ENCODE assay signal across 8 mouse cellular contexts in the genomic region with DNA sequence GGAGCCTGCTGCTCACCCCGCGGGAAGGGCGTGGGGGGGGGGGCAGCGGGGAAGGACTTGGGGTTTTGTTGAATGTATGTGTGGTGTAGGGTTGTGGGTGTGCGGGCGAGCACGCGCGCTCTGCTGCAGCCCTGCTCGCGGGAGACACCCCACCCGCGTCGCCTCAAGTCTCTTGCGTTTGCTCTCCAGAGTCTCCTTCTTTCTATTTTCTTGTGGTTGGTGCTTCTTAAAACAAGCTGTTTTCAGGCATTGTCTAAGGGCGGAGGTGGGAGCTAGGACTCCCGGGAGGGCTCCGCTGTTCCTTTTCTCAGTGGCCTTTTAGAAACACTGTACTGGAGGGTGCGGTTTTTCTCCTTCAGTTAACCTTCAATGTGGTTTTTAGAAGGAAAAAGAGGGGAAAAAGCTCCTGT. TPM values are rescaled to one million over a fixed set of nuclear protein-coding genes. Genes with fewer than 3 reads are reported as not detected.
DNase-seq lines count a peak whose midpoint lies in the region; ATAC-seq and TF ChIP-seq lines count a peak whose summit lies in the region.

A gene (minus strand): TSS at position 87 of the 410 bp plus-strand sequence.

- no peaks in the 10 kb centered on the region for H3K9me3 ChIP-seq in hindbrain, postnatal 0 days (ENCODE audit: low read length)
- H3K9me3 ChIP-seq in megakaryocyte, embryonic 14.5 days: no peaks in the 10 kb centered on the region

- TF ChIP-seq CTCF in hindbrain, postnatal 0 days (IDR thresholded peaks at IDR 0.05; ENCODE audit: low read depth): no peak

- peak within 1 kb of the TSS; percentile 87 for H3K4me3 ChIP-seq in hindbrain, postnatal 0 days (ENCODE audit: low read length)
- H3K4me3 ChIP-seq in megakaryocyte, embryonic 14.5 days (replicated peaks): peak within 1 kb of the TSS; percentile 96

- under 1% methylated on average over 19 of the region's 19 CpGs for WGBS in hindbrain, postnatal 0 days

- no peaks in the 10 kb centered on the region for H3K27me3 ChIP-seq in hindbrain, postnatal 0 days (ENCODE audit: insufficient read depth, low read length)
- peaks cover 6% of the 10 kb centered on the region for H3K27me3 ChIP-seq in megakaryocyte, embryonic 14.5 days (replicated peaks)

- peak within 1 kb of the TSS; percentile 98 for H3K9ac ChIP-seq in hindbrain, postnatal 0 days (replicated peaks; ENCODE audit: low read length)

- H3K27ac ChIP-seq in hindbrain, postnatal 0 days: peak within 1 kb of the TSS; percentile 99

- peak; percentile 76 for ATAC-seq in hindbrain, postnatal 0 days

- H3K4me2 ChIP-seq in hindbrain, postnatal 0 days (ENCODE audit: low read depth, low read length): peak within 1 kb of the TSS; percentile 72

- no peaks in the 10 kb centered on the region for H3K36me3 ChIP-seq in hindbrain, postnatal 0 days (ENCODE audit: insufficient read depth, low read length)
- no peaks in the 10 kb centered on the region for H3K36me3 ChIP-seq in megakaryocyte, embryonic 14.5 days (replicated peaks; ENCODE audit: low read length)

- peaks cover 15% of the 10 kb centered on the region; the same call in 1 of the 2 replicates for H3K4me1 ChIP-seq in hindbrain, postnatal 0 days (ENCODE audit: insufficient read depth, low read length)
- H3K4me1 ChIP-seq in megakaryocyte, embryonic 14.5 days: peaks cover 41% of the 10 kb centered on the region

- DNase-seq in left cerebral cortex, adult 18-20 months (ENCODE audit: low spot score in 2 of 2): no peak
- no peak for DNase-seq in left cerebral cortex, adult 9 months (ENCODE audit: low spot score in 2 of 2)
- no peak for DNase-seq in adrenal gland, adult 8-10 months
- no peak for DNase-seq in gastrocnemius, adult 18-20 months (ENCODE audit: low spot score)
- DNase-seq in hindbrain, postnatal 0 days (ENCODE audit: low spot score): no peak
- DNase-seq in urinary bladder, postnatal 4 days (ENCODE audit: low spot score in 2 of 2): no peak
- no peak for DNase-seq in adipocyte (ENCODE audit: low spot score)

RNA-seq across cellular contexts. Expression of the gene that starts here (rescaled TPM):
- total RNA-seq in left cerebral cortex, adult 18-20 months (2021): 100 to 1,000 TPM; 420 to 461 TPM
- 100 to 1,000 TPM in 3 of 4 experiments, 10 to 100 TPM in 1; 94.6 to 217 (median 164) TPM for total RNA-seq in adrenal gland, adult 8-10 months (2022)
- total RNA-seq in gastrocnemius, adult 18-20 months (2021): 10 to 100 TPM; 41.8 to 57.0 TPM
- total RNA-seq in hindbrain, postnatal 0 days (2014; rRNA removed): 140 and 166 TPM in 2 replicates
- polyA plus RNA-seq in hindbrain, postnatal 0 days (2015; fragmentation: Nextera tagmentation; extraction: Ambion mirVana): 5,541 and 5,741 TPM in 2 replicates
- polyA plus RNA-seq in megakaryocyte, embryonic 14.5 days (2012; ENCODE audit: insufficient read depth, low replicate concordance): 60.6 and 494 TPM in 2 replicates

Comparison
In these comparisons a context has a peak if more than half of its experiments do, and no peak if none do; other contexts are left out.
1. RNA of the gene that starts here (polyA plus RNA-seq): 5,541 to 5,741 TPM in hindbrain, postnatal 0 days; 60.6 to 494 TPM in megakaryocyte, embryonic 14.5 days; every median in the first group is over 10 times any median in the second.